Mouse (Mus musculus) lung, postnatal 0 days (tissue): Measurements from ENCODE around the gene Gm20388.

Source experiments
- CTCF ChIP-seq: IDR thresholded peaks from 2 replicates; pipeline ENCODE4 v1.5.1; 2016; ENCODE audit warnings: antibody characterized with exemption, mild to moderate bottlenecking
- EP300 ChIP-seq: IDR thresholded peaks from 2 replicates; pipeline ENCODE4 v1.6.1; 2016; ENCODE audit warnings: antibody characterized with exemption, mild to moderate bottlenecking, control low read depth

DNA sequence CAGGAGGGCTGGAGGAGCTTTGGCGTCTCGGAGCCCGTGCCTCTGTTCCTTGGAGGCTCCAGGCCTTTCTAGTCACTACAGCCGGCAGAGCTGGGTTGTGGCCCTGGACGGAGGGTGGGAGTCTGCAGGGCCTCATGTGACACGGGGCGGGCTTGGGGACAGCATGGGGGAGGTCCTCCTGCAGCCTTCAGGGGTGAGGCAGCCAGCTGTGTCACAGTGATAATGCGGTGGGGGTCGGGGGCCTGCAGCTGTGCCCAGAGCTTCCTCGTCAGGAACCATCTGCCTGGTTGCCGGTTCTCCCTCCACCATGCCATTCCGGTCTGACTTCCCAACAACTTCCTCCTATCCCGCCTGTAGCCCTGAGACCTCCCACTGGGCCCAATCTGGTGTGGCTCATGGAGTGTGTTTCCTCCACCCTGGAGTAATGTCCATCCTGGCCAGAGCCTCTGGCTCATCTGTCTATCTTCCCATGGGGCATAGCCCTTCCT lies 2788.4 kb downstream of the Gm20388 start, which contains the start of gene Cbfa2t3:
- TF ChIP-seq CTCF (no peak), EP300 (no peak)
